Mouse (Mus musculus) lung, postnatal 0 days (tissue): ENCODE measurements around the gene Esyt1. TPM values are rescaled to one million over a fixed set of nuclear protein-coding genes. Genes with fewer than 3 reads are reported as not detected.

Source experiments
- ATAC-seq: fragments of 200-750 bp; cut with Nextera tagmentation; 2 replicates; pipeline ENCODE4 v1.8.0; 2017; ENCODE audit warnings: moderate library complexity
- DNase-seq: peaks from one replicate; pipeline ENCODE4 v3.0.0-alpha.2; 2016; ENCODE audit warnings: low spot score
- H3K27ac ChIP-seq: fragments of 300-500 bp; sonication (generic); 2 replicates; pipeline ENCODE4 v1.5.1; 2014; ENCODE audit warnings: antibody characterized with exemption, mild to moderate bottlenecking, low read length, mixed read lengths
- H3K27me3 ChIP-seq: fragments of 300-500 bp; sonication (generic); replicated peaks from 2 replicates; pipeline ENCODE4 v1.6.1; 2014; ENCODE audit warnings: low read length, mixed read lengths; ENCODE audit not compliant: insufficient read depth
- H3K36me3 ChIP-seq: fragments of 300-500 bp; sonication (generic); 2 replicates; pipeline ENCODE4 v1.6.1; 2014; ENCODE audit warnings: low read length, mixed read lengths; ENCODE audit not compliant: insufficient read depth
- H3K4me1 ChIP-seq: fragments of 300-500 bp; sonication (generic); 2 replicates; pipeline ENCODE4 v1.6.1; 2014; ENCODE audit warnings: antibody characterized with exemption, low read depth, low read length, mixed read lengths; ENCODE audit not compliant: insufficient read depth
- H3K4me2 ChIP-seq: fragments of 300-500 bp; sonication (generic); replicated peaks from 2 replicates; pipeline ENCODE4 v1.6.1; 2014; ENCODE audit warnings: low read depth, mild to moderate bottlenecking, low read length, moderate library complexity, mixed read lengths
- H3K4me3 ChIP-seq: fragments of 300-500 bp; sonication (generic); 2 replicates; pipeline ENCODE4 v1.5.1; 2014; ENCODE audit warnings: low read depth, low read length
- H3K9ac ChIP-seq: fragments of 300-500 bp; sonication (generic); replicated peaks from 2 replicates; pipeline ENCODE4 v1.6.1; 2014; ENCODE audit warnings: low read depth, mild to moderate bottlenecking
- H3K9me3 ChIP-seq: fragments of 300-500 bp; sonication (generic); 2 replicates; pipeline ENCODE4 v1.6.1; 2016; ENCODE audit warnings: low read length, mixed read lengths
- CTCF ChIP-seq: IDR thresholded peaks from 2 replicates; pipeline ENCODE4 v1.5.1; 2016; ENCODE audit warnings: antibody characterized with exemption, mild to moderate bottlenecking
- EP300 ChIP-seq: IDR thresholded peaks from 2 replicates; pipeline ENCODE4 v1.6.1; 2016; ENCODE audit warnings: antibody characterized with exemption, mild to moderate bottlenecking, control low read depth
- WGBS: fragments of 180-500 bp; shearing (Covaris S2); extraction: QIAGEN DNeasy Blood & Tissue Kit; methylation state at CpG from one replicate; pipeline ENCODE4 v1.1.7; 2014; 5-methylcytosine and 5-hydroxymethylcytosine counted together
- polyA plus RNA-seq: library from polyadenylated mRNA; unstranded; fragments of >200 nt; fragmentation: Nextera tagmentation; extraction: Ambion mirVana; gene quantifications from 2 replicates; pipeline ENCODE4 v1.2.1, GENCODE M21; 2015

The Esyt1 gene
- polyA plus RNA-seq, 1 experiment from 2014 or later: 31.1 TPM

DNA sequence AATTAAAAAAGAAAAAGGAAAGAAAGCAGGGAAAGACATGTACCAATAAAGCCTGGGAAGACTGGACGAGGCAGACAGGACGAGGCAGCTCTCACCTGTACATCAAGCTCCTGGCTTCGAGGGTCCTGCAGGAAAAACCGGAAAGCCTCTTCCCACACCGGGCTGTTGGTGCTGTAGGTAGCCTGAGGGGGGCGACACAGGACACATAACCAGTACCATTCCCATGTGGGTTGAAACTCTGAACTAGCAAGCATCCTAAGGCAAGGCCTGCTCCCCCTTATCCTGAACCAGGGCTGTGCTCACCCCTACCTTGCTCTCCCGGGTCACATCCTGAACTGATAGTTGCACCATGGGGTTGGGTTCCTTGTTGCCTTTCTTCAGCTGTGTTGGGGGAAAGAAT is 6.8 kb downstream of the Esyt1 start:
- H3K9me3 ChIP-seq: no peaks in the 10 kb centered on the region
- peak; percentile 66 for ATAC-seq
- no peak overlapping the region for H3K4me3 ChIP-seq
- H3K27me3 ChIP-seq: no peaks in the 10 kb centered on the region
- H3K27ac ChIP-seq: no peak overlapping the region
- DNase-seq: peak; percentile 75
- peaks cover 35% of the 10 kb centered on the region for H3K36me3 ChIP-seq
- H3K9ac ChIP-seq: no peak overlapping the region
- H3K4me2 ChIP-seq: no peak overlapping the region
- H3K4me1 ChIP-seq: no peaks in the 10 kb centered on the region
- peak; percentile 74 for TF ChIP-seq CTCF
- TF ChIP-seq EP300: no peak
- 72% methylated on average over 7 of the region's 7 CpGs for WGBS

DNA sequence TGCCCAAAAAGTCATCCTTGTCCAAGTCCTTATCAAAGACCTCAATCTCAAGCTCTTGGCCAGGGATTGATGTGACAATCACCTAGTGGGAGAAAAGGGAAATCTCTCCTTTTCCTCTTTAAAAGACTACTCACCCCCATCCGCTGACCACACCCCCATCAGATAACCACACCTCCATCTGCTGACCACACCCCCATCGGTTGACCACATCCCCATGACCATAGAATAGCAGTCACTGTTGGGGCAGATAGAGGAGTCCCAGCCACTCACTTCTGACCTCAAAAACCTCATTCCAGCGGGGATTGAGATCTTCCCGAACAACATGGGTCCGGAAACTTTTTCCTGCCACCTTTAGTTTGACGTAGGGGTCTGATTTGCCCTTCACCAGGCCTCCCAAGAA is 9.0 kb downstream of the Esyt1 start:
- no peak for TF ChIP-seq CTCF
- no peak for TF ChIP-seq EP300
- Histone ChIP-seq H3K36me3 (peaks cover 49% of the 10 kb centered on the region), H3K4me2 (no peak overlapping the region), H3K9me3 (no peaks in the 10 kb centered on the region), H3K4me1 (no peaks in the 10 kb centered on the region), H3K27ac (no peak overlapping the region), H3K27me3 (no peaks in the 10 kb centered on the region), H3K9ac (no peak overlapping the region), H3K4me3 (no peak overlapping the region)
- WGBS: 40% methylated on average over 6 of the region's 6 CpGs
- DNase-seq: peak; percentile 37
- peak; percentile 53; the same call in 1 of the 2 replicates for ATAC-seq

DNA sequence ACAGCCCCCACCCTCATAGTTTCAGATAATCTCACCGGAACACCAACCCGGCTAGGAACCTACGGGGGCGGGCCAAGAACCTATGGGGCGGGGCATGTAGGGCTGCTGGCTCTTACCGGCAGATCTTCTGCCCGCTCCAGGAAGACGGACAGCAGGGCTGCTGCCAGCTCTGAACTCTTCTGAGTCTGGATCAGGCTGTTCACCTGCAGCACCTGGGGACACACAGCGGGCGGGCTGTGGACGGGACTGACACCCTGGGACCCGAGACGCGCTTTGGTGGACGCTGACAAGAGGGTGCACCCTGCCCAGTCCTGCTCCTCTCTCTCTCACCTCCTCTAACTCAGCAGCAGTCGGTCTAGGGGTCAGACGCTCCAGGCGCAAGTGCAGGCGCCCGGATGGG is 9.6 kb downstream of the Esyt1 start:
- H3K4me2 ChIP-seq: no peak overlapping the region
- peaks cover 51% of the 10 kb centered on the region for H3K36me3 ChIP-seq

DNA sequence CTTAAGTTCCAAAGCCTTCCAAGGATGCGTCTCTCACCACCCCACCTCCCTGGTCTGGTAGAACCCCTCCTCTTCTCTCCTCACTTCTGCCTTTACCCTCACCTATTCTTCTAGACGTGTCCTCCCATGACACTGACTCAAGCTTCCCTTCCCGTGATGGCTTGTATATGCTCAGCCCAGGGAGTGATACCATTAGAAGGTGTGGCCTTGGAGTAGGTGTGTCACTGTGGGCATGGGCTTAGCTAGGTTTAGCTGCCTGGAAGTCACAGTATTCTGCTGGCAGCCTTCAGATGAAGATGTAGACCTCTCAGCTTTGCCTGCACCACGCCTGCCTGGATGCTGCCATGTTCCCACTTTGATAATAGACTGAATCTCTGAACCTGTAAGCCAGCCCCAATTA is 10.6 kb downstream of the Esyt1 start:
- no peak overlapping the region for H3K4me3 ChIP-seq
- ATAC-seq: no peak
- WGBS: 84% methylated on average over 4 of the region's 4 CpGs

More for the DNA sequence above, 9.6 kb downstream of the Esyt1 start:
- TF ChIP-seq CTCF: no peak
- TF ChIP-seq EP300: no peak
- H3K9me3 ChIP-seq: no peaks in the 10 kb centered on the region
- ATAC-seq: no peak
- H3K27ac ChIP-seq: no peak overlapping the region
- DNase-seq: no peak
- no peaks in the 10 kb centered on the region for H3K4me1 ChIP-seq
- H3K27me3 ChIP-seq: no peaks in the 10 kb centered on the region
- 49% methylated on average over 20 of the region's 20 CpGs for WGBS
- H3K9ac ChIP-seq: no peak overlapping the region
- no peak overlapping the region for H3K4me3 ChIP-seq

DNA sequence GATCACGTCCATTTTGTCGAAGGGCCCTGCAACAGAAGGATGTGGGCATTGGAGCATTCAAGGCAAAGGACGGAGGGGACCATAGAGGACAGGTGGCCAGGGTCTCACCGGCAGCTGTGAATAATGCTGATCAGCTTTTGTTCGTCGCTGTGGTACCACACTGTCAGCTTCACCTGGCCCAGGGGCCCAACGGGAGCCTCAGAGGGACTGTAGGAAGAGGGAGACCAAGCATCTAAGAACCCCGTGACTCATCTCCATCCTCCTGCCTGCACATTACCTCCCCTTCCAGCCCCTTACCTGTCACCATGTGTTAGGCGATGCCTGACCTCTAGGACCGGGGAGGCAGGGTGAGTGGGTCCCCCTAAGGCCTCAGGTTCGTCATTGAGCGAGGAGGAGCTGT is 13.9 kb downstream of the Esyt1 start:
- DNase-seq (no peak), ATAC-seq (no peak)
- Histone ChIP-seq H3K9ac (no peak overlapping the region), H3K27ac (no peak overlapping the region), H3K9me3 (no peaks in the 10 kb centered on the region), H3K27me3 (no peaks in the 10 kb centered on the region), H3K4me1 (0 out of 2 replicates have a peak, but pooled peaks cover 3% of the 10 kb centered on the region), H3K4me3 (no peak overlapping the region), H3K4me2 (no peak overlapping the region), H3K36me3 (peaks cover 45% of the 10 kb centered on the region)
- TF ChIP-seq CTCF (no peak), EP300 (no peak)
- WGBS: 82% methylated on average over 12 of the region's 12 CpGs

More for the DNA sequence above, 10.6 kb downstream of the Esyt1 start:
- H3K4me1 ChIP-seq: no peaks in the 10 kb centered on the region
- no peak overlapping the region for H3K9ac ChIP-seq
- no peaks in the 10 kb centered on the region for H3K9me3 ChIP-seq
- H3K27ac ChIP-seq: no peak overlapping the region
- H3K36me3 ChIP-seq: peaks cover 52% of the 10 kb centered on the region
- H3K27me3 ChIP-seq: no peaks in the 10 kb centered on the region
- TF ChIP-seq CTCF (no peak), EP300 (no peak)
- no peak overlapping the region for H3K4me2 ChIP-seq
- no peak for DNase-seq

DNA sequence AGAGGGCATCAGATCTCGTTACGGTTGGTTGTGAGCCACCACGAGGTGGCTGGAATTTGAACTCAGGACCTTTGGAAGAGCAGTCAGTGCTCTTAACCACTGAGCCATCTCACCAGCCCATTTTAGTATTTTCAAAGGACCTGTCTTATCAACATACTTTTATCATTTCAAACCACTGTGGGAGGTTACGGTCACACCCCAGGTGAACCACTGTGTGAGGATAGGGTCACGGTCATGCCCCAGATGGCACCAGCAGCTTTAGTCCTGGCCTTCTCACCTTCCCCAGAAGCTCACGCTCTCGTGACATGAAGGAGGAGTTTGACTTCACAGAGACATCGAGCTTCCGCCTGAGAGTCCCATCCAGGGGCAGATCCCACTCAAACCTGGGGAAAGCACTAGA is 14.5 kb downstream of the Esyt1 start:
- Histone ChIP-seq H3K4me1 (0 out of 2 replicates have a peak, but pooled peaks cover 3% of the 10 kb centered on the region), H3K9me3 (no peaks in the 10 kb centered on the region), H3K4me3 (no peak overlapping the region), H3K4me2 (no peak overlapping the region), H3K9ac (no peak overlapping the region), H3K36me3 (peaks cover 43% of the 10 kb centered on the region), H3K27me3 (no peaks in the 10 kb centered on the region), H3K27ac (no peak overlapping the region)
- ATAC-seq (no peak), DNase-seq (no peak)
- TF ChIP-seq CTCF (no peak), EP300 (no peak)
- 86% methylated on average over 9 of the region's 9 CpGs for WGBS

GRCm38 (mm10) chr10:128510301-128510700 is 15.4 kb downstream of the Esyt1 start:
- 74% methylated on average over 11 of the region's 11 CpGs for WGBS

More at GRCm38 (mm10) chr10:128510301-128510700, 15.4 kb downstream of the Esyt1 start:
- no peak overlapping the region; the same call in 1 of the 2 replicates for H3K9ac ChIP-seq
- TF ChIP-seq EP300: no peak
- TF ChIP-seq CTCF: no peak
- H3K4me3 ChIP-seq: no peak overlapping the region
- no peak overlapping the region for H3K27ac ChIP-seq
- DNase-seq (no peak), ATAC-seq (no peak)
- H3K36me3 ChIP-seq: peaks cover 34% of the 10 kb centered on the region
- no peaks in the 10 kb centered on the region for H3K27me3 ChIP-seq
- no peaks in the 10 kb centered on the region for H3K9me3 ChIP-seq
- H3K4me2 ChIP-seq: no peak overlapping the region
- 0 out of 2 replicates have a peak, but pooled peaks cover 3% of the 10 kb centered on the region for H3K4me1 ChIP-seq
